Mouse (Mus musculus) embryonic facial prominence, embryonic 11.5 days (tissue): Measurements from ENCODE around the gene Appl2. TPM values are rescaled to one million over a fixed set of nuclear protein-coding genes. Genes with fewer than 3 reads are reported as not detected.
A peak's percentile ranks its signal among the peaks of the same experiment; 100 is the strongest.

Experiments used
- ATAC-seq: fragments of 200-750 bp; cut with Nextera tagmentation; replicated peaks from 2 replicates; pipeline ENCODE4 v1.8.0; 2017; ENCODE audit warnings: low read depth; ENCODE audit not compliant: insufficient number of reproducible peaks, low FRiP score, low TSS enrichment
- DNase-seq: peaks from one replicate; pipeline ENCODE4 v3.0.0-alpha.2; 2015; ENCODE audit warnings: low spot score
- H3K27ac ChIP-seq: fragments of 300-500 bp; sonication (generic); replicated peaks from 2 replicates; pipeline ENCODE4 v1.5.1; 2014; ENCODE audit warnings: mild to moderate bottlenecking, low read depth, low read length, control low read depth
- H3K27me3 ChIP-seq: fragments of 300-500 bp; sonication (generic); 2 replicates; pipeline ENCODE4 v1.6.1; 2014; ENCODE audit warnings: mild to moderate bottlenecking, low read length, moderate library complexity, mixed read lengths; ENCODE audit not compliant: control insufficient read depth, insufficient read depth
- H3K36me3 ChIP-seq: fragments of 300-500 bp; sonication (generic); replicated peaks from 2 replicates; pipeline ENCODE4 v1.6.1; 2014; ENCODE audit warnings: low read depth, mild to moderate bottlenecking, low read length, moderate library complexity, mixed read lengths; ENCODE audit not compliant: control insufficient read depth, insufficient read depth
- H3K4me1 ChIP-seq: fragments of 300-500 bp; sonication (generic); 2 replicates; pipeline ENCODE4 v1.6.1; 2014; ENCODE audit warnings: low read length, mixed read lengths; ENCODE audit not compliant: control insufficient read depth, insufficient read depth
- H3K4me2 ChIP-seq: fragments of 300-500 bp; sonication (generic); 2 replicates; pipeline ENCODE4 v1.6.1; 2014; ENCODE audit warnings: low read depth, mild to moderate bottlenecking, control low read depth, low read length, moderate library complexity
- H3K4me3 ChIP-seq: fragments of 300-500 bp; sonication (generic); 2 replicates; pipeline ENCODE4 v1.5.1; 2014; ENCODE audit warnings: low read depth, low read length, control low read depth
- H3K9ac ChIP-seq: fragments of 300-500 bp; sonication (generic); replicated peaks from 2 replicates; pipeline ENCODE4 v1.6.1; 2014; ENCODE audit warnings: mild to moderate bottlenecking, control low read depth, low read length
- H3K9me3 ChIP-seq: fragments of 300-500 bp; sonication (generic); replicated peaks from 2 replicates; pipeline ENCODE4 v1.6.1; 2016; ENCODE audit warnings: mild to moderate bottlenecking, low read length, inconsistent platforms, mixed read lengths; ENCODE audit not compliant: control insufficient read depth
- WGBS: fragments of 180-500 bp; shearing (Covaris S2); extraction: QIAGEN DNeasy Blood & Tissue Kit; methylation state at CpG from one replicate; pipeline ENCODE4 v1.1.7; 2014; 5-methylcytosine and 5-hydroxymethylcytosine counted together
- polyA plus RNA-seq: library from polyadenylated mRNA; unstranded; fragments of >200 nt; fragmentation: Nextera tagmentation; extraction: Ambion mirVana; gene quantifications from 2 replicates; pipeline ENCODE4 v1.2.1, GENCODE M21; 2014

The Appl2 gene
- polyA plus RNA-seq, 1 experiment from 2014 or later, result 41.8 TPM

- Histone ChIP-seq H3K9me3 (no peaks in the 10 kb centered on the region), H3K4me2 (no peak overlapping the region), H3K27ac (no peak overlapping the region), H3K4me1 (no peaks in the 10 kb centered on the region), H3K36me3 (no peaks in the 10 kb centered on the region; the same call in 1 of the 2 replicates), H3K27me3 (no peaks in the 10 kb centered on the region), H3K9ac (no peak overlapping the region), H3K4me3 (no peak overlapping the region)
- 52% methylated on average over 10 of the region's 10 CpGs for WGBS
- DNase-seq (peak; percentile 48), ATAC-seq (no peak)
Measured at GRCm38 (mm10) chr10:83617366-83617765, 31.2 kb downstream of the Appl2 start.

- no peak for ATAC-seq
- Histone ChIP-seq H3K27ac (no peak overlapping the region), H3K4me1 (no peaks in the 10 kb centered on the region), H3K9ac (no peak overlapping the region), H3K36me3 (no peaks in the 10 kb centered on the region; the same call in none of the 2 replicates), H3K4me2 (no peak overlapping the region), H3K27me3 (no peaks in the 10 kb centered on the region), H3K4me3 (no peak overlapping the region), H3K9me3 (no peaks in the 10 kb centered on the region)
- no peak for DNase-seq
- 91% methylated on average over 14 of the region's 14 CpGs for WGBS
Measured at GRCm38 (mm10) chr10:83612648-83613215, 35.8 kb downstream of the Appl2 start.

GRCm38 (mm10) chr10:83611863-83612262, 36.7 kb downstream of the Appl2 start:
- DNase-seq (no peak), ATAC-seq (no peak)
- Histone ChIP-seq H3K9ac (no peak overlapping the region), H3K27me3 (no peaks in the 10 kb centered on the region), H3K27ac (no peak overlapping the region), H3K4me3 (no peak overlapping the region), H3K9me3 (no peaks in the 10 kb centered on the region), H3K4me2 (no peak overlapping the region), H3K4me1 (no peaks in the 10 kb centered on the region), H3K36me3 (no peaks in the 10 kb centered on the region; the same call in 1 of the 2 replicates)
- WGBS, result 92% methylated on average over 5 of the region's 5 CpGs

GRCm38 (mm10) chr10:83610518-83610917, 38.0 kb downstream of the Appl2 start:
- Histone ChIP-seq H3K4me3 (no peak overlapping the region), H3K9ac (no peak overlapping the region), H3K9me3 (no peaks in the 10 kb centered on the region), H3K36me3 (no peaks in the 10 kb centered on the region; the same call in 1 of the 2 replicates), H3K27me3 (no peaks in the 10 kb centered on the region), H3K4me2 (no peak overlapping the region), H3K4me1 (no peaks in the 10 kb centered on the region), H3K27ac (no peak overlapping the region)
- no peak for ATAC-seq
- no peak for DNase-seq
- 89% methylated on average over 7 of the region's 7 CpGs for WGBS

DNA sequence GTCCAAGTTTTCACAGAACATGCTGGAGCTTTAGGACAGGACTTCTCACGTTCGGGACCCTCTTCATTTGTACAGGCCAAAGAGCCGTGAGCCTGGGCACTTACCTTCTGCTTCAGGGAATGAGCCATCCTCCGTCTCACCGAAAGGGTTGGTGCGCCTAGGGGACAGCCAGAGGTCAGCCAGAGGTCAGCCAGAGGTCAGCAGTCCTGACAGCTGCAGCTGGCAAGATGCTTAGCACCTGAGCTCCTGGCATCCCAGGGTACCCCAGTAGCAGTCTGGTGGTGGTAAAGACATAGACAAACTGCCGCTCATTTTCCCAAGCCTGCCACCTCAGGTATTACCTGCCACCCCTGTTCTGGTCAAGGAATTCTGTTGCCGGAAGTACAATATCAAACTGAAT, 39.9 kb downstream of the Appl2 start:
- Histone ChIP-seq H3K9ac (no peak overlapping the region), H3K27ac (no peak overlapping the region), H3K4me1 (no peaks in the 10 kb centered on the region), H3K9me3 (no peaks in the 10 kb centered on the region), H3K36me3 (no peaks in the 10 kb centered on the region; the same call in 1 of the 2 replicates), H3K4me3 (no peak overlapping the region), H3K4me2 (no peak overlapping the region), H3K27me3 (no peaks in the 10 kb centered on the region)
- DNase-seq, result no peak
- 80% methylated on average over 8 of the region's 8 CpGs for WGBS
- no peak for ATAC-seq

- no peak overlapping the region for H3K4me2 ChIP-seq
- no peak overlapping the region for H3K4me3 ChIP-seq
- no peaks in the 10 kb centered on the region; the same call in 1 of the 2 replicates for H3K36me3 ChIP-seq
- no peak for ATAC-seq
- no peak overlapping the region for H3K9ac ChIP-seq
- DNase-seq, result no peak
- no peaks in the 10 kb centered on the region for H3K4me1 ChIP-seq
- no peak overlapping the region for H3K27ac ChIP-seq
- WGBS, result 93% methylated on average over 3 of the region's 3 CpGs
- no peaks in the 10 kb centered on the region for H3K27me3 ChIP-seq
- no peaks in the 10 kb centered on the region for H3K9me3 ChIP-seq
Measured at GRCm38 (mm10) chr10:83607111-83607510, 41.4 kb downstream of the Appl2 start.

GRCm38 (mm10) chr10:83605637-83606183, 42.8 kb downstream of the Appl2 start:
- Histone ChIP-seq H3K27ac (no peak overlapping the region), H3K9me3 (no peaks in the 10 kb centered on the region), H3K4me2 (no peak overlapping the region), H3K4me3 (no peak overlapping the region), H3K27me3 (no peaks in the 10 kb centered on the region), H3K36me3 (no peaks in the 10 kb centered on the region; the same call in 1 of the 2 replicates), H3K4me1 (no peaks in the 10 kb centered on the region), H3K9ac (no peak overlapping the region)
- DNase-seq (no peak), ATAC-seq (no peak)
- 83% methylated on average over 8 of the region's 8 CpGs for WGBS

DNA sequence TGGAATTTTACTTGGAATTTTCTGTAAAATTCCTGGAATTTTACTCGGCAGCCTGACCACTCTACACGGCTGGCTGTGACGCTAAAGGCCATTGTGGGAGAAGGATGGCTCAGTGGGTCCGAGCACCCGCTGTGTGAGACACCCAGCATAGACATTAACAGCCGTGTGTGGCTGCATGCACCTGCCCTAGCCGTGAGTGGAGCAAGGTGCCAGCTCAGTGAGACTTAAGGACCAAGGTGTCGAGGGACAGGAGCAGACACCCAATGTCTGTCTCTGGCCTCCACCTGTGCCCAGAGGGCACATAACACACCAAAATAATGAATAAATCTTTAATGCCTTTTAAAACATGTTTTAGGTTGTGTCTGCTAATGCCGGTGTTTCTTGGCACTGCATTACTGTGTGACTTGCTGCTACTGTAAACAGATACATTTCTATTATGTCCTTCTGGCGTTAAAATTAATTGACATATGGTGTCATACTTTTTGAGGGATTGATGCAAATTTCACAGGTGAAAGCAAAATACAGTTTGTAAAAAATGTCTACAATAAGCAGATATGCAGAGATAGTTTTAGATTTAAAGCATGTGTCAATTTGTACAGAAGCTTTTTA, 44.5 kb downstream of the Appl2 start:
- WGBS, result 96% methylated on average over 10 of the region's 10 CpGs
- Histone ChIP-seq H3K27me3 (no peaks in the 10 kb centered on the region), H3K4me3 (no peak overlapping the region), H3K9ac (no peak overlapping the region), H3K4me1 (no peaks in the 10 kb centered on the region), H3K4me2 (no peak overlapping the region), H3K36me3 (no peaks in the 10 kb centered on the region; the same call in 1 of the 2 replicates), H3K27ac (no peak overlapping the region), H3K9me3 (no peaks in the 10 kb centered on the region)
- DNase-seq (no peak), ATAC-seq (no peak)
